Mouse (Mus musculus) lung, adult 2 months (tissue): ENCODE data around the gene Zscan21.

ENCODE experiments used
- CTCF ChIP-seq: fragments of 200-500 bp; IDR thresholded peaks from 2 replicates; pipeline ENCODE4 v1.5.1; 2011; ENCODE audit warnings: mild to moderate bottlenecking, low read length, control low read depth; ENCODE audit not compliant: insufficient read depth
- POLR2A ChIP-seq: fragments of 200-500 bp; IDR thresholded peaks from 2 replicates; pipeline ENCODE4 v1.6.1; 2011; ENCODE audit warnings: low read depth, mild to moderate bottlenecking, control low read depth, low read length, borderline replicate concordance; ENCODE audit errors: extremely low read depth

- TF ChIP-seq POLR2A (no peak), CTCF (no peak)
Measured at GRCm38 (mm10) chr5:138154390-138154789, 37.7 kb downstream of the Zscan21 start.
